Mouse (Mus musculus) intestine, embryonic 15.5 days (tissue): ENCODE results near the gene Trabd2b. TPM values are rescaled to one million over a fixed set of nuclear protein-coding genes. Genes with fewer than 3 reads are reported as not detected.

Experiments
- ATAC-seq: fragments of 200-750 bp; cut with Nextera tagmentation; 2 replicates; pipeline ENCODE4 v1.8.0; 2017; ENCODE audit warnings: moderate TSS enrichment, moderate library complexity
- H3K27ac ChIP-seq: fragments of 300-500 bp; sonication (generic); 2 replicates; pipeline ENCODE4 v1.5.1; 2015; ENCODE audit warnings: mild to moderate bottlenecking, inconsistent platforms
- H3K27me3 ChIP-seq: fragments of 300-500 bp; sonication (generic); replicated peaks from 2 replicates; pipeline ENCODE4 v1.6.1; 2015; ENCODE audit warnings: inconsistent platforms
- H3K36me3 ChIP-seq: fragments of 300-500 bp; sonication (generic); 2 replicates; pipeline ENCODE4 v1.6.1; 2015; ENCODE audit warnings: inconsistent platforms
- H3K4me1 ChIP-seq: fragments of 300-500 bp; sonication (generic); replicated peaks from 2 replicates; pipeline ENCODE4 v1.6.1; 2015; ENCODE audit warnings: inconsistent platforms
- H3K4me2 ChIP-seq: fragments of 300-500 bp; sonication (generic); replicated peaks from 2 replicates; pipeline ENCODE4 v1.6.1; 2015; ENCODE audit warnings: mild to moderate bottlenecking, inconsistent platforms
- H3K4me3 ChIP-seq: fragments of 300-500 bp; sonication (generic); replicated peaks from 2 replicates; pipeline ENCODE4 v1.5.1; 2015; ENCODE audit warnings: inconsistent platforms
- H3K9ac ChIP-seq: fragments of 300-500 bp; sonication (generic); 2 replicates; pipeline ENCODE4 v1.6.1; 2015; ENCODE audit warnings: inconsistent platforms
- H3K9me3 ChIP-seq: fragments of 300-500 bp; sonication (generic); 2 replicates; pipeline ENCODE4 v1.6.1; 2016; ENCODE audit warnings: inconsistent platforms
- WGBS: fragments of 180-500 bp; shearing (Covaris S2); methylation state at CpG from one replicate; pipeline ENCODE4 v1.1.7; 2015; 5-methylcytosine and 5-hydroxymethylcytosine counted together
- polyA plus RNA-seq: library from polyadenylated mRNA; unstranded; fragments of >200 nt; fragmentation: Nextera tagmentation; extraction: Ambion mirVana; gene quantifications from 2 replicates; pipeline ENCODE4 v1.2.1, GENCODE M21; 2015

Gene Trabd2b
- polyA plus RNA-seq, 1 experiment from 2014 or later: 0.53 TPM

- Histone ChIP-seq H3K4me2 (no peak overlapping the region), H3K27me3 (no peaks in the 10 kb centered on the region), H3K9ac (no peak overlapping the region), H3K27ac (no peak overlapping the region), H3K4me3 (no peak overlapping the region), H3K36me3 (no peaks in the 10 kb centered on the region), H3K9me3 (no peaks in the 10 kb centered on the region), H3K4me1 (0 out of 2 replicates have a peak, but pooled peaks cover 5% of the 10 kb centered on the region)
- WGBS: 64% methylated on average over 2 of the region's 2 CpGs
- no peak for ATAC-seq
Observed at GRCm38 (mm10) chr4:114607873-114608272, 201.3 kb downstream of the Trabd2b start.

GRCm38 (mm10) chr4:114609297-114609696, 202.8 kb downstream of the Trabd2b start:
- WGBS: 79% methylated on average over 4 of the region's 4 CpGs
- Histone ChIP-seq H3K9me3 (no peaks in the 10 kb centered on the region), H3K4me3 (no peak overlapping the region), H3K4me1 (0 out of 2 replicates have a peak, but pooled peaks cover 5% of the 10 kb centered on the region), H3K27me3 (no peaks in the 10 kb centered on the region), H3K36me3 (no peaks in the 10 kb centered on the region), H3K4me2 (no peak overlapping the region), H3K9ac (no peak overlapping the region), H3K27ac (no peak overlapping the region)
- no peak for ATAC-seq

DNA sequence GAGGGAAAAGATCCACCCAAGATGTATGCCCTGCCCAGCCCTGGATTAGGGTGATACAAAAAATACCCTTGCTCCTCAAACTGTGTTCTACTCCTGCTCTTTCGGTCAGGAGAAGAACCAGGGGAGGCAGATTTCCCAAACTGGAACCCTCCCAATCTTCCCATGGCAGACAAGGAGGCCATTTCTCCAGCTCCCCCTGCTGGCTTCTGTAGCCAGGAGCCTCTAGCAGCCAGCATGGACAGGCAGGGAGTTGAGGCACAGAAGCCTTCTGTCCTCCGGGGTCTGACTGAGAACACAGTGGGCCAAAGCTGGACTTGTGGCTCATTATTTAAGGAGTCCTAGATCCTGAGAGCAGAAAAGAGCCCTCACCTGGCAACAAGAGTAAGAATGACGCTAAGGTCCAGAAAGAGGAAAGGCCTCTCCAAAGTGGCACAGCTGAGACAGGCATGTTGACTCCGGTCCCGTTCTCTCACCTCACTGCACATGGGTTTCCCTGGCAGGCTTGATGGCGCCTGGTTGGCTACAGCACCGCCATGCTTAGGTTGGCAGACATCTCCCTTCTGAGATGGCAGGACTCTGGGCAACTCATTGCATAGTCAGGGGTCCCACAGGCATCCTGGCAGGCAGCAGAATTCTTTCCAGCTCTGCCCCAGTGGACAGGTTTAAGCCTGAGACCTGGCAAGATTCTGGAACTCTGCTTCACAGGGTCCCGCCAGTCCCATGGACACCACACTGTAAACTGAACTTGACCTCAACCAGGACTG, 204.8 kb downstream of the Trabd2b start:
- Histone ChIP-seq H3K36me3 (no peaks in the 10 kb centered on the region), H3K9me3 (no peaks in the 10 kb centered on the region), H3K4me3 (no peak overlapping the region), H3K27ac (no peak overlapping the region), H3K4me2 (no peak overlapping the region), H3K27me3 (no peaks in the 10 kb centered on the region), H3K9ac (no peak overlapping the region), H3K4me1 (0 out of 2 replicates have a peak, but pooled peaks cover 5% of the 10 kb centered on the region)
- ATAC-seq: no peak
- WGBS: 85% methylated on average over 8 of the region's 8 CpGs

- Histone ChIP-seq H3K9me3 (no peaks in the 10 kb centered on the region), H3K27me3 (no peaks in the 10 kb centered on the region), H3K4me2 (no peak overlapping the region), H3K27ac (no peak overlapping the region), H3K9ac (no peak overlapping the region), H3K36me3 (no peaks in the 10 kb centered on the region), H3K4me1 (0 out of 2 replicates have a peak, but pooled peaks cover 5% of the 10 kb centered on the region), H3K4me3 (no peak overlapping the region)
- ATAC-seq: no peak
- WGBS: 85% methylated on average over 5 of the region's 5 CpGs
Observed at GRCm38 (mm10) chr4:114612032-114612431, 205.5 kb downstream of the Trabd2b start.

DNA sequence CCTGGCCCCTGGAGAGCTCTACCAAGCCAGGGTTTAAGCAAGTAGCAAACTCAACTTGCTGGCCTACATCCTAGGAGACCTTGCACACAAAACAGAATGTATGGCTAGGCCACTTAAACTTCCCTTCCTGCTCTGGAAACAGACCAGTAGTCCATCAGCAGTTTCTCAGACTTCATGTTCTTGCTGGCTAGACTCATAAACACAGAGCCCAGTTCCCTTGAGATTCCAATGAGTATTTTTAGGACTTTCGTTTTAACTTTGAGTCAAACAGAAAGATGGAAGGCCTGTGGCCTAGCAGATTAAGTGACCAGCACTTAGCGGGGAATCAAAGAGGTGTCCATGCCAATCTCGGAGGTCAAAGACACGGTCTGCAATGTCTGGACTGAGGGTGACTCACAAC, 206.3 kb downstream of the Trabd2b start:
- Histone ChIP-seq H3K9me3 (no peaks in the 10 kb centered on the region), H3K27me3 (no peaks in the 10 kb centered on the region), H3K4me1 (no peaks in the 10 kb centered on the region), H3K4me3 (no peak overlapping the region), H3K36me3 (no peaks in the 10 kb centered on the region), H3K9ac (no peak overlapping the region), H3K4me2 (no peak overlapping the region), H3K27ac (no peak overlapping the region)
- ATAC-seq: no peak
- 57% methylated on average over 4 of the region's 4 CpGs for WGBS

- Histone ChIP-seq H3K27ac (no peak overlapping the region), H3K27me3 (no peaks in the 10 kb centered on the region), H3K9me3 (no peaks in the 10 kb centered on the region), H3K4me1 (no peaks in the 10 kb centered on the region), H3K4me2 (no peak overlapping the region), H3K9ac (no peak overlapping the region), H3K36me3 (no peaks in the 10 kb centered on the region), H3K4me3 (no peak overlapping the region)
- ATAC-seq: no peak
- WGBS: 75% methylated on average over 1 of the region's 1 CpGs
Observed at GRCm38 (mm10) chr4:114614086-114614485, 207.6 kb downstream of the Trabd2b start.

- H3K27me3 ChIP-seq: no peaks in the 10 kb centered on the region
- H3K36me3 ChIP-seq: no peaks in the 10 kb centered on the region
- no peak overlapping the region for H3K4me2 ChIP-seq
- H3K4me1 ChIP-seq: no peaks in the 10 kb centered on the region
- no peak for ATAC-seq
- WGBS: 90% methylated on average over 4 of the region's 4 CpGs
- H3K9ac ChIP-seq: no peak overlapping the region
- H3K27ac ChIP-seq: no peak overlapping the region
- no peak overlapping the region for H3K4me3 ChIP-seq
- H3K9me3 ChIP-seq: no peaks in the 10 kb centered on the region
Observed at GRCm38 (mm10) chr4:114615765-114616164, 209.2 kb downstream of the Trabd2b start.

- 64% methylated on average over 5 of the region's 5 CpGs for WGBS
- no peaks in the 10 kb centered on the region for H3K9me3 ChIP-seq
- H3K36me3 ChIP-seq: no peaks in the 10 kb centered on the region
- H3K4me2 ChIP-seq: no peak overlapping the region
- H3K27me3 ChIP-seq: no peaks in the 10 kb centered on the region
- H3K4me3 ChIP-seq: no peak overlapping the region
- no peak for ATAC-seq
- H3K9ac ChIP-seq: no peak overlapping the region
- H3K27ac ChIP-seq: no peak overlapping the region
- H3K4me1 ChIP-seq: peaks cover 15% of the 10 kb centered on the region
Observed at GRCm38 (mm10) chr4:114622929-114623328, 216.4 kb downstream of the Trabd2b start.

GRCm38 (mm10) chr4:114624114-114624910, 217.8 kb downstream of the Trabd2b start:
- Histone ChIP-seq H3K9ac (no peak overlapping the region), H3K4me2 (0 out of 2 replicates have a peak overlapping the region, but pooled peaks have one; percentile 1), H3K4me1 (peaks cover 15% of the 10 kb centered on the region), H3K27ac (0 out of 2 replicates have a peak overlapping the region, but pooled peaks have one; percentile 14), H3K9me3 (no peaks in the 10 kb centered on the region), H3K27me3 (no peaks in the 10 kb centered on the region), H3K36me3 (no peaks in the 10 kb centered on the region), H3K4me3 (no peak overlapping the region)
- peak; percentile 72 for ATAC-seq
- WGBS: 32% methylated on average over 3 of the region's 3 CpGs

GRCm38 (mm10) chr4:114625357-114625756, 218.8 kb downstream of the Trabd2b start:
- no peaks in the 10 kb centered on the region for H3K27me3 ChIP-seq
- ATAC-seq: no peak
- H3K36me3 ChIP-seq: no peaks in the 10 kb centered on the region
- peaks cover 15% of the 10 kb centered on the region for H3K4me1 ChIP-seq
- H3K4me2 ChIP-seq: no peak overlapping the region
- WGBS: 21% methylated on average over 4 of the region's 4 CpGs
- no peak overlapping the region for H3K27ac ChIP-seq
- H3K4me3 ChIP-seq: no peak overlapping the region
- H3K9me3 ChIP-seq: no peaks in the 10 kb centered on the region
- no peak overlapping the region for H3K9ac ChIP-seq

DNA sequence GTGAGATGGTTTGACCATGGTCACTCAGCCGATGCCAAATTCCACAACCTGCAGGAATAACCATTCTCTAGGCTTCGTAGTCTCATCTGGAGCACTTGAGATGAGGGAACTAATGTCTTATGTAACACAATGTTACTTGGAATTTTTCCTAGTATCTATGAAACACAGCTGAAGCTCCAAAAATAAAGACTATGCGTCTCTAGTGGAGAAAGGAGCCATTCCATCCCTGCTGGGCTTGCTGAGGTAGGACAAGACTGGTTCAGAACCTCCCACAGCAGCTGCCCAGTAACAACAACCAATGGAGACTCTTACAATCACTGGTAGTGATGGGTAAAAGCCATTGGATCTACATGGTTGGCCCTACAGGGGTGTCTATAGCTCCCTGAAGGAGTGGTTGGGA, 219.4 kb downstream of the Trabd2b start:
- H3K4me1 ChIP-seq: peaks cover 15% of the 10 kb centered on the region
- ATAC-seq: no peak
- H3K4me2 ChIP-seq: no peak overlapping the region
- H3K27ac ChIP-seq: no peak overlapping the region
- 86% methylated on average over 3 of the region's 3 CpGs for WGBS
- no peak overlapping the region for H3K4me3 ChIP-seq
- no peaks in the 10 kb centered on the region for H3K9me3 ChIP-seq
- H3K9ac ChIP-seq: no peak overlapping the region
- H3K36me3 ChIP-seq: no peaks in the 10 kb centered on the region
- no peaks in the 10 kb centered on the region for H3K27me3 ChIP-seq

GRCm38 (mm10) chr4:114627674-114628293, 221.3 kb downstream of the Trabd2b start:
- no peak for ATAC-seq
- no peak overlapping the region for H3K27ac ChIP-seq
- no peak overlapping the region for H3K4me3 ChIP-seq
- no peak overlapping the region for H3K9ac ChIP-seq
- H3K4me2 ChIP-seq: no peak overlapping the region
- no peaks in the 10 kb centered on the region for H3K27me3 ChIP-seq
- H3K4me1 ChIP-seq: peaks cover 15% of the 10 kb centered on the region
- H3K36me3 ChIP-seq: no peaks in the 10 kb centered on the region
- WGBS: 65% methylated on average over 7 of the region's 7 CpGs
- H3K9me3 ChIP-seq: no peaks in the 10 kb centered on the region
